Mouse (Mus musculus) heart, embryonic 12.5 days (tissue): Measurements from ENCODE around the gene Exosc2. TPM values are rescaled to one million over a fixed set of nuclear protein-coding genes. Genes with fewer than 3 reads are reported as not detected.
"Not testable (repeated sequence)": the region's sequence is repeated elsewhere in the genome, so short reads cannot be mapped to it uniquely, and the experiment has no call there.

Experiments
- ATAC-seq: fragments of 200-750 bp; cut with Nextera tagmentation; 2 replicates; pipeline ENCODE4 v1.8.0; 2017; ENCODE audit warnings: moderate TSS enrichment, moderate library complexity; ENCODE audit not compliant: insufficient number of reproducible peaks, low FRiP score
- H3K27ac ChIP-seq: fragments of 300-500 bp; sonication (generic); 2 replicates; pipeline ENCODE4 v1.5.1; 2016; ENCODE audit warnings: mild to moderate bottlenecking, moderate library complexity; ENCODE audit not compliant: poor library complexity, severe bottlenecking
- H3K27me3 ChIP-seq: fragments of 300-500 bp; sonication (generic); replicated peaks from 2 replicates; pipeline ENCODE4 v1.6.1; 2016; ENCODE audit warnings: mild to moderate bottlenecking, moderate library complexity
- H3K36me3 ChIP-seq: fragments of 300-500 bp; sonication (generic); 2 replicates; pipeline ENCODE4 v1.6.1; 2016; ENCODE audit warnings: mild to moderate bottlenecking, moderate library complexity
- H3K4me1 ChIP-seq: fragments of 300-500 bp; sonication (generic); replicated peaks from 2 replicates; pipeline ENCODE4 v1.6.1; 2016; ENCODE audit warnings: mild to moderate bottlenecking
- H3K4me2 ChIP-seq: fragments of 300-500 bp; sonication (generic); 2 replicates; pipeline ENCODE4 v1.6.1; 2016; ENCODE audit warnings: mild to moderate bottlenecking, moderate library complexity
- H3K4me3 ChIP-seq: fragments of 300-500 bp; sonication (generic); 2 replicates; pipeline ENCODE4 v1.5.1; 2016; ENCODE audit warnings: mild to moderate bottlenecking
- H3K9ac ChIP-seq: fragments of 300-500 bp; sonication (generic); 2 replicates; pipeline ENCODE4 v1.6.1; 2016; ENCODE audit warnings: mild to moderate bottlenecking, moderate library complexity
- H3K9me3 ChIP-seq: fragments of 300-500 bp; sonication (generic); replicated peaks from 2 replicates; pipeline ENCODE4 v1.6.1; 2016; ENCODE audit warnings: mild to moderate bottlenecking, moderate library complexity
- WGBS: fragments of 180-500 bp; shearing (Covaris S2); methylation state at CpG from one replicate; pipeline ENCODE4 v1.1.7; 2016; 5-methylcytosine and 5-hydroxymethylcytosine counted together
- polyA plus RNA-seq: library from polyadenylated mRNA; unstranded; fragments of >200 nt; fragmentation: Nextera tagmentation; extraction: Ambion mirVana; gene quantifications from 2 replicates; pipeline ENCODE4 v1.2.1, GENCODE M21; 2016

The Exosc2 gene
- polyA plus RNA-seq, 1 experiment from 2014 or later, result 38.4 TPM

GRCm38 (mm10) chr2:31681051-31681707 lies 10.7 kb downstream of the Exosc2 start:
- not testable (repeated sequence) for H3K9ac ChIP-seq, H3K27ac ChIP-seq, H3K4me1 ChIP-seq, H3K27me3 ChIP-seq, H3K9me3 ChIP-seq, H3K4me2 ChIP-seq, H3K4me3 ChIP-seq, ATAC-seq
- WGBS, result 86% methylated on average over 15 of the region's 15 CpGs
- peaks cover 52% of the 10 kb centered on the region for H3K36me3 ChIP-seq

DNA sequence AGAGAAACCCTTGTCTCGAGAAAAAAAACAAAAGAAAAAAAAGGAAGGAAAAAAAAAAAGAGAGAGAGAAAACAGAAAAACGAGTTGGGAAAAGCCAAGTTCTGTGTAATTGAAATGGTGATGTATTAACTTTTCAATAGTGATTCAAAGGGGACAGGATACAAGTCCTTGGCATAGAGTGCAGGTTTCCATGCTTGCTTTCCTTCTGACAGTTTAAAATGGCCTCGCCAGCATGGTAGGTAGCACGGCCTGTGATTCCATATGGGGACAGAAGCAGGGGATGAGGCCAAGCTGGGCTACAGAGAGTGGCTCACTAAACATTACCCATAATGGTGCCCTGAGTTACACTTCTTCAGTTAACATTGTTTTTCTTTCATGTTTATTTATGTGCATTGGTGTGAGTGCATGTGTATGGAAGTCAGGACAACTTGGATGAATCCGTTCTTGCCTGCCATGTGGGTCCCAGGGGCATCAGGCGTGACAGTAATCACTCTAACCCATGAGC lies 11.3 kb downstream of the Exosc2 start:
- Histone ChIP-seq H3K9me3 (no peaks in the 10 kb centered on the region), H3K4me2 (no peak overlapping the region), H3K36me3 (peaks cover 46% of the 10 kb centered on the region), H3K4me3 (no peak overlapping the region), H3K4me1 (no peaks in the 10 kb centered on the region), H3K9ac (no peak overlapping the region), H3K27me3 (no peaks in the 10 kb centered on the region), H3K27ac (no peak overlapping the region)
- no peak for ATAC-seq
- 82% methylated on average over 6 of the region's 6 CpGs for WGBS

- Histone ChIP-seq H3K27me3 (no peaks in the 10 kb centered on the region), H3K36me3 (peaks cover 27% of the 10 kb centered on the region), H3K9ac (no peak overlapping the region), H3K4me2 (no peak overlapping the region), H3K4me1 (no peaks in the 10 kb centered on the region; the same call in 1 of the 2 replicates), H3K27ac (no peak overlapping the region), H3K9me3 (no peaks in the 10 kb centered on the region), H3K4me3 (no peak overlapping the region)
- no peak for ATAC-seq
- WGBS, result 24% methylated on average over 2 of the region's 2 CpGs
Observed at GRCm38 (mm10) chr2:31683666-31684065, 13.2 kb downstream of the Exosc2 start.

DNA sequence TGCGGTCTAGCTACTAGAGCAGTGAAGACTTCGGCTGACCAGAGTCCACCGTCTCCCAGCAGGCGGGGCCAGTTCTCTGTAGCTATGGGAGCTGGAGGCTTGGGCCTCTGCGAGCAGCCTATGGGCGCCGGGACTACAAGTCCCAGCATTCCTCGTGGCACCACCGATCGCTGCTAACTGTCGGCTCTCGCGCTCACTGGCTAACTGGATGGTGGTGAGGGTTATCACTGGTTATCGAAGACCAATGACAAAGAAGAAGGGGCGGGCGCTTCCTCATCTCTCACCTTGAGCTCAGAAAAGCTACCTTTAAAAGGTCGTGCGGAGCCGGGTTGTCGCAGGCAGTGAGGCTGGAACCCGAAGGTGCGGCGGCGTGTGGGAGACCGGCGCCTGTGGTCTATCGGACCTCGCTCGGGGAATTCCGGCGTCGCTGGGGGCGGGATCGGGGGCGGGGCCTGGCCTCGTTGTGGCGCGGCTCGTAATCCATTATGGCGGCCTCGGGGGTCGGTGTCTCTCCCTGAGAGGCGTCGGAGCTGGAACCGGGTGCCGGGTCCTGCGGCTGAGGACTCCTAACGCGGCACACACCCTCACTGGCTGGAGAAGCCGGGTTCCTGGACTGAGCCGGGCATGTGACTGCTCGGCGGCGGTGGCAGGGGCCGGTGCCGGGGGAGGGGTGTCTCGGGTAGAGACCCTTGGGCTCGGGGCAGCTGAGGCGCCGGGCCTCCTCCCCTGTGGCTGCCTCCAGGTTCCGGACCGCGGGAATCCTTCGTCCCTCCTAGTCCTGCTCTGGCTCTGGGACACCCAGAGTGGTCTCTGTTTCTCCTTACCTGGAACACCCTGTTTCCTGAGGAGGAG lies 17.8 kb downstream of the Exosc2 start, which contains the start of gene Abl1:
Gene Abl1 (plus strand): TSS at position 303 of the 852 bp plus-strand sequence.
- H3K36me3 ChIP-seq, result peaks cover 9% of the 10 kb centered on the region
- H3K4me3 ChIP-seq, result peak within 1 kb of the TSS; percentile 88
- peak within 1 kb of the TSS; percentile 95 for H3K4me2 ChIP-seq
- 0 out of 2 replicates have a peak, but pooled peaks cover 3% of the 10 kb centered on the region for H3K9me3 ChIP-seq
- peak within 1 kb of the TSS; percentile 93 for H3K9ac ChIP-seq
- H3K27ac ChIP-seq, result peak within 1 kb of the TSS; percentile 91
- H3K4me1 ChIP-seq, result peaks cover 23% of the 10 kb centered on the region
- H3K27me3 ChIP-seq, result no peaks in the 10 kb centered on the region
- under 1% methylated on average over 64 of the region's 64 CpGs for WGBS
- ATAC-seq, result peak; percentile 99

DNA sequence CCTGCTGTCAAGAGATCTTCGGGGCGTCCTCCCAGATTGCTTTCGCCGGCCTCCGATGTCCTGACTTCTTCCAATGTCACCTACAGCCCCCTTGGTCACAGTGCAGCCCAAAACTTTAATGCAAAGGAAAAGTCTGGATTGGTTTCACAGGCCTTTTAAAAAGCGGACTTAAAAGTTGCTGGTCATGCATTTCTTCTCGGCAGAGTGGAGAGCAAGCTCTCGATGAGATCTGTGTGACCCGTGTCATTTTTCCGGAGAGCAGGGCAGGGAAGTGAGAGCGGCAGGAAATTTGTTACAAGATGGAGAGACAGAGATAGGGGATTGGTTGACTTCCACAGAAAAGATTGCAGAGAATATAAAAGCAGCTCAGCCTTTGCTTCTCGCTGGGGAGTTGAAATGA lies 18.5 kb downstream of the Exosc2 start:
- peak overlapping the region; percentile 93 for H3K9ac ChIP-seq
- peak overlapping the region; percentile 88 for H3K4me3 ChIP-seq
- WGBS, result under 1% methylated on average over 12 of the region's 12 CpGs
- H3K27me3 ChIP-seq, result no peaks in the 10 kb centered on the region
- ATAC-seq, result no peak
- H3K4me1 ChIP-seq, result peaks cover 23% of the 10 kb centered on the region
- H3K36me3 ChIP-seq, result peaks cover 9% of the 10 kb centered on the region
- peak overlapping the region; percentile 95 for H3K4me2 ChIP-seq
- peak overlapping the region; percentile 91 for H3K27ac ChIP-seq
- H3K9me3 ChIP-seq, result 0 out of 2 replicates have a peak, but pooled peaks cover 3% of the 10 kb centered on the region

DNA sequence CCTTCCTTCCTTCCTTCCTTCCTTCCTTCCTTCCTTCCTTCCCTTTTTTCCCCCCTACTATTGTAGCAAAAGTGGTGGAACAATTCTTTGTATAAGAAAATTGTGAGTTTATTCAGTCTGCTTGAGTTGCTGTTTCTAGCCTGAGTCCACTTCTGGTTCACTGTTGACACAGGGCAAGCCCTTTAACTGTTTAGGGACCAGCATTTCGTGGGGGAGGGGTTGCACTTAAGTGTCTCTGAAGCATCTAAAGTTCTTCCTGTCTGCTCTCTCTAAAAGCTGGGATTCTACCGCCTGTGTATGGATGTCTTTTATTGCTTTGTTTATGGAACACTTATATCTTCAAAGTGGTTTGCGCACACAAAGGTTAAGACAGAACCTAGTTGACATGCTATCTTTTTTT lies 19.5 kb downstream of the Exosc2 start:
- H3K4me1 ChIP-seq, result peaks cover 23% of the 10 kb centered on the region
- peak overlapping the region; percentile 93 for H3K9ac ChIP-seq
- 47% methylated on average over 3 of the region's 3 CpGs for WGBS
- H3K4me3 ChIP-seq, result peak overlapping the region; percentile 88
- peak overlapping the region; percentile 95 for H3K4me2 ChIP-seq
- peaks cover 13% of the 10 kb centered on the region for H3K36me3 ChIP-seq
- H3K27ac ChIP-seq, result no peak overlapping the region
- no peaks in the 10 kb centered on the region for H3K27me3 ChIP-seq
- ATAC-seq, result no peak
- H3K9me3 ChIP-seq, result 0 out of 2 replicates have a peak, but pooled peaks cover 3% of the 10 kb centered on the region

GRCm38 (mm10) chr2:31698209-31698608 lies 27.7 kb downstream of the Exosc2 start:
- no peak for ATAC-seq

GRCm38 (mm10) chr2:31700545-31701446 lies 30.3 kb downstream of the Exosc2 start:
- Histone ChIP-seq H3K9me3 (no peaks in the 10 kb centered on the region), H3K9ac (no peak overlapping the region; the same call in 1 of the 2 replicates), H3K27me3 (no peaks in the 10 kb centered on the region), H3K36me3 (peaks cover 21% of the 10 kb centered on the region), H3K27ac (peak overlapping the region; percentile 82), H3K4me1 (peaks cover 15% of the 10 kb centered on the region), H3K4me2 (no peak overlapping the region), H3K4me3 (no peak overlapping the region)
- 16% methylated on average over 7 of the region's 7 CpGs for WGBS
- peak; percentile 44; the same call in 1 of the 2 replicates for ATAC-seq

More at GRCm38 (mm10) chr2:31698209-31698608, 27.7 kb downstream of the Exosc2 start:
- no peaks in the 10 kb centered on the region for H3K9me3 ChIP-seq
- H3K4me3 ChIP-seq, result no peak overlapping the region
- peaks cover 15% of the 10 kb centered on the region for H3K4me1 ChIP-seq
- no peak overlapping the region for H3K9ac ChIP-seq
- peaks cover 31% of the 10 kb centered on the region for H3K36me3 ChIP-seq
- no peaks in the 10 kb centered on the region for H3K27me3 ChIP-seq
- no peak overlapping the region for H3K27ac ChIP-seq
- H3K4me2 ChIP-seq, result no peak overlapping the region

- Histone ChIP-seq H3K9ac (no peak overlapping the region), H3K9me3 (no peaks in the 10 kb centered on the region), H3K4me3 (no peak overlapping the region), H3K4me2 (no peak overlapping the region), H3K4me1 (peaks cover 25% of the 10 kb centered on the region), H3K27me3 (no peaks in the 10 kb centered on the region), H3K27ac (no peak overlapping the region), H3K36me3 (peaks cover 7% of the 10 kb centered on the region)
- no peak for ATAC-seq
Observed at GRCm38 (mm10) chr2:31703226-31703625, 32.7 kb downstream of the Exosc2 start.

GRCm38 (mm10) chr2:31705914-31706313 lies 35.4 kb downstream of the Exosc2 start:
- H3K9ac ChIP-seq, result no peak overlapping the region
- no peak for ATAC-seq
- H3K4me2 ChIP-seq, result no peak overlapping the region
- H3K36me3 ChIP-seq, result 0 out of 2 replicates have a peak, but pooled peaks cover 4% of the 10 kb centered on the region
- peaks cover 15% of the 10 kb centered on the region for H3K4me1 ChIP-seq
- H3K4me3 ChIP-seq, result no peak overlapping the region
- no peaks in the 10 kb centered on the region for H3K27me3 ChIP-seq
- no peaks in the 10 kb centered on the region for H3K9me3 ChIP-seq
- H3K27ac ChIP-seq, result no peak overlapping the region
